ENCODE assay signal across 8 mouse cellular contexts in the genomic region with DNA sequence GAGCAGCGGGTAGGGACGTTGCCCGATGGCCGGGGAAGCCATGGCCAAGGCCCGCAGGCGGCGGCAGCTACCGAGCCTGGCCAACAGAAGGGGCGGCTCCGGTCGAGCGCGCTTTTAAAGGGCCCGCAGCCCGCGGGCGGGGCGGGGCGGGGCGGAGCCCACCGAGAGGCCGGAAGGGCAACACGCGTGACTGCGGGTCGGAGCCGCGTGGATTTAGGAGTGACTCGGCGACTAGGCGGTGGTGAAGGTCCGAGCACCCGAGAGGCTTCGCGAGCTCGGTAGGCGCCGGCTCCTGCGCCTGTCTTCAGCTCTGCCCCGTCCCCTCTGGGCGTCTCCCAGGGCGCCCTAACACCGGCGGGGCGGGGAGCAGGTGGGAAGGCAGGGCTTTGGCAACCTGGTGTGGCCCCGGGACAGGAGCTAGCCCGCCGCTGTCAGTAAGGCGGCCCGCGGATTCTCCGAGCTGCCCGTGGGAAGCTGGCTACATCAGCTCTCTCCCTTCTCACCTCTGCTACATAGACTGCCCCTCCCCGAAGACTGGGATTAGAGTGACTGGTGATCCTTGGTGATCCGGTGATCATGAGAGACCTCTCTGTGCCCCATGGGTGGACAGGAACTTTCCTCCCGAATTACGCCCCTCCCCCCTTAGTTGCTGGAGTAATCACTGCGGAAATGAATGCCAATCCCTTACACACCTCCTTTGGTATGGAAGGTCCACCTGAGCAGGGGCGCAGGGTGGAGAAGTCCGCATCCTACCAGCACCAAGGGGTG. TPM values are rescaled to one million over a fixed set of nuclear protein-coding genes. Genes with fewer than 3 reads are reported as not detected.
A peak's percentile ranks its signal among the peaks of the same experiment; 100 is the strongest.
DNase-seq lines count a peak whose midpoint lies in the region; ATAC-seq and TF ChIP-seq lines count a peak whose summit lies in the region.

Gene Rassf5, minus strand, starts transcription at position 170 of the 768 bp plus-strand sequence.

- peak; percentile 70 to 74 for DNase-seq in B cell, adult 2 months
- DNase-seq in adrenal gland, postnatal 4 days (ENCODE audit: low spot score in 2 of 2), result peak; percentile 61 to 71
- peak; percentile 46 for DNase-seq in kidney, postnatal 0 days (ENCODE audit: low spot score)
- peak; percentile 67 for DNase-seq in naive thymus-derived CD4-positive, alpha-beta T cell, adult 2 months (ENCODE audit: low read depth)

- no peaks in the 10 kb centered on the region for H3K36me3 ChIP-seq in erythroblast, embryonic 14.5 days (ENCODE audit: control insufficient read depth)
- H3K36me3 ChIP-seq in heart, embryonic 13.5 days, result no peaks in the 10 kb centered on the region
- no peaks in the 10 kb centered on the region for H3K36me3 ChIP-seq in kidney, postnatal 0 days (ENCODE audit: insufficient read depth, low read length)
- H3K36me3 ChIP-seq in liver, embryonic 12.5 days, result no peaks in the 10 kb centered on the region
- no peaks in the 10 kb centered on the region for H3K36me3 ChIP-seq in stomach, embryonic 14.5 days (ENCODE audit: control insufficient read depth, insufficient read depth, low read length)

- H3K4me3 ChIP-seq in erythroblast, embryonic 14.5 days (replicated peaks), result peak within 1 kb of the TSS; percentile 54
- H3K4me3 ChIP-seq in heart, embryonic 13.5 days, result peak within 1 kb of the TSS; percentile 85
- peak within 1 kb of the TSS; percentile 58 for H3K4me3 ChIP-seq in kidney, postnatal 0 days (replicated peaks; ENCODE audit: low read depth, low read length)
- peak within 1 kb of the TSS; percentile 60 for H3K4me3 ChIP-seq in liver, embryonic 12.5 days
- peak within 1 kb of the TSS; percentile 71 for H3K4me3 ChIP-seq in stomach, embryonic 14.5 days (ENCODE audit: low read depth, low read length)

- H3K9me3 ChIP-seq in erythroblast, embryonic 14.5 days (ENCODE audit: control insufficient read depth, low read length), result peaks cover 3% of the 10 kb centered on the region; the same call in 1 of the 2 replicates
- H3K9me3 ChIP-seq in heart, embryonic 13.5 days, result no peaks in the 10 kb centered on the region
- no peaks in the 10 kb centered on the region for H3K9me3 ChIP-seq in kidney, postnatal 0 days (replicated peaks; ENCODE audit: low read length)
- H3K9me3 ChIP-seq in liver, embryonic 12.5 days (replicated peaks), result no peaks in the 10 kb centered on the region
- H3K9me3 ChIP-seq in stomach, embryonic 14.5 days (ENCODE audit: control insufficient read depth, low read depth, low read length), result no peaks in the 10 kb centered on the region

- peak within 1 kb of the TSS; percentile 65 for H3K27ac ChIP-seq in heart, embryonic 13.5 days (replicated peaks)
- no peak within 1 kb of the TSS for H3K27ac ChIP-seq in kidney, postnatal 0 days
- no peak within 1 kb of the TSS for H3K27ac ChIP-seq in liver, embryonic 12.5 days
- H3K27ac ChIP-seq in stomach, embryonic 14.5 days (ENCODE audit: low read length), result 0 out of 2 replicates have a peak within 1 kb of the TSS, but pooled peaks have one; percentile 15

- H3K4me2 ChIP-seq in heart, embryonic 13.5 days, result peak within 1 kb of the TSS; percentile 97
- peak within 1 kb of the TSS; percentile 94 for H3K4me2 ChIP-seq in kidney, postnatal 0 days (ENCODE audit: low read length)
- H3K4me2 ChIP-seq in liver, embryonic 12.5 days, result peak within 1 kb of the TSS; percentile 75
- H3K4me2 ChIP-seq in stomach, embryonic 14.5 days (replicated peaks; ENCODE audit: low read depth, low read length), result peak within 1 kb of the TSS; percentile 96

- WGBS in heart, embryonic 13.5 days, result 1% methylated on average over 60 of the region's 60 CpGs
- 1% methylated on average over 60 of the region's 60 CpGs for WGBS in kidney, postnatal 0 days
- 1% methylated on average over 54 of the region's 60 CpGs for WGBS in liver, embryonic 12.5 days (ENCODE audit: insufficient replicate concordance)
- under 1% methylated on average over 60 of the region's 60 CpGs for WGBS in stomach, embryonic 14.5 days

- H3K9ac ChIP-seq in heart, embryonic 13.5 days, result peak within 1 kb of the TSS; percentile 93
- H3K9ac ChIP-seq in kidney, postnatal 0 days (ENCODE audit: low read depth, low read length), result peak within 1 kb of the TSS; percentile 72
- H3K9ac ChIP-seq in liver, embryonic 12.5 days, result peak within 1 kb of the TSS; percentile 45
- H3K9ac ChIP-seq in stomach, embryonic 14.5 days (replicated peaks; ENCODE audit: low read depth, low read length), result peak within 1 kb of the TSS; percentile 61

- peaks cover 13% of the 10 kb centered on the region for H3K4me1 ChIP-seq in erythroblast, embryonic 14.5 days (ENCODE audit: control insufficient read depth)
- peaks cover 59% of the 10 kb centered on the region for H3K4me1 ChIP-seq in heart, embryonic 13.5 days
- H3K4me1 ChIP-seq in kidney, postnatal 0 days (replicated peaks; ENCODE audit: insufficient read depth, low read length), result peaks cover 25% of the 10 kb centered on the region
- H3K4me1 ChIP-seq in liver, embryonic 12.5 days, result peaks cover 25% of the 10 kb centered on the region
- peaks cover 21% of the 10 kb centered on the region for H3K4me1 ChIP-seq in stomach, embryonic 14.5 days (ENCODE audit: control insufficient read depth, insufficient read depth, low read length)

- TF ChIP-seq CTCF in kidney, postnatal 0 days (IDR thresholded peaks at IDR 0.05; ENCODE audit: low read depth), result no peak

- H3K27me3 ChIP-seq in erythroblast, embryonic 14.5 days (ENCODE audit: control insufficient read depth), result peaks cover 60% of the 10 kb centered on the region
- peaks cover 47% of the 10 kb centered on the region for H3K27me3 ChIP-seq in heart, embryonic 13.5 days (replicated peaks)
- no peaks in the 10 kb centered on the region for H3K27me3 ChIP-seq in kidney, postnatal 0 days (ENCODE audit: insufficient read depth, low read length)
- H3K27me3 ChIP-seq in liver, embryonic 12.5 days (replicated peaks), result peaks cover 100% of the 10 kb centered on the region
- H3K27me3 ChIP-seq in stomach, embryonic 14.5 days (ENCODE audit: control insufficient read depth, insufficient read depth, low read length), result peaks cover 3% of the 10 kb centered on the region; the same call in 1 of the 2 replicates

- peak; percentile 22; the same call in 1 of the 2 replicates for ATAC-seq in heart, embryonic 13.5 days (ENCODE audit: extremely low read depth, insufficient number of reproducible peaks, low FRiP score, low TSS enrichment)
- peak; percentile 63 for ATAC-seq in kidney, postnatal 0 days (replicated peaks; ENCODE audit: low FRiP score, low read depth)
- peak; percentile 51; the same call in 1 of the 2 replicates for ATAC-seq in liver, embryonic 12.5 days
- ATAC-seq in stomach, embryonic 14.5 days (ENCODE audit: insufficient number of reproducible peaks, insufficient read depth, low FRiP score, low read depth), result peak; percentile 66

RNA-seq across cellular contexts. Expression of gene Rassf5, which starts in this region (rescaled TPM):
- 10 to 100 TPM; 11.1 to 14.1 TPM for total RNA-seq in adrenal gland, postnatal 4 days (2021)
- 0.05 TPM in 1 of 2 replicates, not detected in the other for polyA plus RNA-seq in erythroblast, embryonic 14.5 days (2012)
- 14.9 and 18.2 TPM in 2 replicates for polyA plus RNA-seq in heart, embryonic 13.5 days (2015; fragmentation: Nextera tagmentation; extraction: Ambion mirVana)
- 3.4 and 3.8 TPM in 2 replicates for polyA plus RNA-seq in kidney, postnatal 0 days (2015; fragmentation: Nextera tagmentation; extraction: Ambion mirVana)
- polyA plus RNA-seq in liver, embryonic 12.5 days (2016; fragmentation: Nextera tagmentation; extraction: Ambion mirVana), result 3.9 and 4.7 TPM in 2 replicates
- 3.6 and 3.8 TPM in 2 replicates for polyA plus RNA-seq in stomach, embryonic 14.5 days (2014; fragmentation: Nextera tagmentation; extraction: Ambion mirVana)

Comparison
In these comparisons a context has a peak if more than half of its experiments do, and no peak if none do; other contexts are left out.
1. H3K27ac ChIP-seq: peak in heart, embryonic 13.5 days (single experiment) and stomach, embryonic 14.5 days (single experiment); none in kidney, postnatal 0 days (single experiment) and liver, embryonic 12.5 days (single experiment).
2. Peak in every context shown above with its lines, with median percentiles within 50 percentile points of each other: DNase-seq, H3K4me3 ChIP-seq, ATAC-seq, H3K4me2 ChIP-seq and H3K9ac ChIP-seq.